Mouse (Mus musculus) forebrain, embryonic 11.5 days (tissue): ENCODE measurements around the gene Src. TPM values are rescaled to one million over a fixed set of nuclear protein-coding genes. Genes with fewer than 3 reads are reported as not detected.
"Not testable (repeated sequence)": the region's sequence is repeated elsewhere in the genome, so short reads cannot be mapped to it uniquely, and the experiment has no call there.

Experiments used
- ATAC-seq: fragments of 200-750 bp; cut with Nextera tagmentation; replicated peaks from 2 replicates; pipeline ENCODE4 v1.8.0; 2017; ENCODE audit warnings: moderate TSS enrichment; ENCODE audit not compliant: low FRiP score
- DNase-seq: peaks from one replicate; pipeline ENCODE4 v3.0.0-alpha.2; 2017; ENCODE audit warnings: low spot score
- H3K27ac ChIP-seq: fragments of 300-500 bp; sonication (generic); 2 replicates; pipeline ENCODE4 v1.5.1; 2014; ENCODE audit warnings: low read depth, low read length
- H3K27me3 ChIP-seq: fragments of 300-500 bp; sonication (generic); 2 replicates; pipeline ENCODE4 v1.6.1; 2014; ENCODE audit warnings: mild to moderate bottlenecking, low read length, mixed read lengths; ENCODE audit not compliant: control insufficient read depth, insufficient read depth
- H3K36me3 ChIP-seq: fragments of 300-500 bp; sonication (generic); 2 replicates; pipeline ENCODE4 v1.6.1; 2014; ENCODE audit warnings: mild to moderate bottlenecking, low read length, moderate library complexity, mixed read lengths; ENCODE audit not compliant: control insufficient read depth, insufficient read depth
- H3K4me1 ChIP-seq: fragments of 300-500 bp; sonication (generic); replicated peaks from 2 replicates; pipeline ENCODE4 v1.6.1; 2014; ENCODE audit warnings: low read length, mixed read lengths; ENCODE audit not compliant: control insufficient read depth, insufficient read depth
- H3K4me2 ChIP-seq: fragments of 300-500 bp; sonication (generic); 2 replicates; pipeline ENCODE4 v1.6.1; 2014; ENCODE audit warnings: low read depth, mild to moderate bottlenecking, low read length, moderate library complexity, mixed read lengths; ENCODE audit not compliant: severe bottlenecking
- H3K4me3 ChIP-seq: fragments of 300-500 bp; sonication (generic); 2 replicates; pipeline ENCODE4 v1.5.1; 2014; ENCODE audit warnings: low read depth, low read length
- H3K9ac ChIP-seq: fragments of 300-500 bp; sonication (generic); 2 replicates; pipeline ENCODE4 v1.6.1; 2014; ENCODE audit warnings: low read length
- H3K9me3 ChIP-seq: fragments of 300-500 bp; sonication (generic); 2 replicates; pipeline ENCODE4 v1.6.1; 2016; ENCODE audit warnings: low read length, mixed read lengths; ENCODE audit not compliant: control insufficient read depth
- WGBS: fragments of 180-500 bp; shearing (Covaris S2); extraction: QIAGEN DNeasy Blood & Tissue Kit; methylation state at CpG from one replicate; pipeline ENCODE4 v1.1.7; 2014; 5-methylcytosine and 5-hydroxymethylcytosine counted together
- polyA plus RNA-seq: library from polyadenylated mRNA; unstranded; fragments of >200 nt; fragmentation: Nextera tagmentation; extraction: Ambion mirVana; gene quantifications from 2 replicates; pipeline ENCODE4 v1.2.1, GENCODE M21; 2014

The Src gene
- polyA plus RNA-seq, 1 experiment from 2014 or later: 20.3 TPM

- no peaks in the 10 kb centered on the region for H3K9me3 ChIP-seq
- H3K4me1 ChIP-seq: peaks cover 51% of the 10 kb centered on the region
- WGBS: 65% methylated on average over 6 of the region's 6 CpGs
- 0 out of 2 replicates have a peak overlapping the region, but pooled peaks have one; percentile 15 for H3K27ac ChIP-seq
- DNase-seq (no peak), ATAC-seq (no peak)
- 0 out of 2 replicates have a peak overlapping the region, but pooled peaks have one; percentile 5 for H3K9ac ChIP-seq
- H3K4me3 ChIP-seq: no peak overlapping the region
- no peak overlapping the region for H3K4me2 ChIP-seq
- H3K27me3 ChIP-seq: no peaks in the 10 kb centered on the region
- peaks cover 9% of the 10 kb centered on the region; the same call in 1 of the 2 replicates for H3K36me3 ChIP-seq
These were observed 53.5 kb downstream of the Src start for GRCm38 (mm10) chr2:157471737-157472136.

- H3K4me2 ChIP-seq: no peak overlapping the region
- peak overlapping the region; percentile 96 for H3K27ac ChIP-seq
- no peak overlapping the region for H3K4me3 ChIP-seq
- H3K36me3 ChIP-seq: peaks cover 9% of the 10 kb centered on the region; the same call in 1 of the 2 replicates
- peak overlapping the region; percentile 53 for H3K9ac ChIP-seq
- H3K27me3 ChIP-seq: no peaks in the 10 kb centered on the region
- ATAC-seq: no peak
- H3K4me1 ChIP-seq: peaks cover 52% of the 10 kb centered on the region
- no peaks in the 10 kb centered on the region for H3K9me3 ChIP-seq
- 79% methylated on average over 4 of the region's 4 CpGs for WGBS
- no peak for DNase-seq
These were observed 54.2 kb downstream of the Src start for GRCm38 (mm10) chr2:157472469-157472868.

- Histone ChIP-seq H3K36me3 (peaks cover 8% of the 10 kb centered on the region; the same call in 1 of the 2 replicates), H3K9me3 (no peaks in the 10 kb centered on the region), H3K4me1 (peaks cover 52% of the 10 kb centered on the region), H3K4me3 (no peak overlapping the region), H3K9ac (peak overlapping the region; percentile 53), H3K27ac (peak overlapping the region; percentile 96), H3K27me3 (no peaks in the 10 kb centered on the region), H3K4me2 (no peak overlapping the region)
- ATAC-seq (no peak), DNase-seq (no peak)
- 27% methylated on average over 6 of the region's 6 CpGs for WGBS
These were observed 56.1 kb downstream of the Src start for GRCm38 (mm10) chr2:157474269-157474729.

GRCm38 (mm10) chr2:157475437-157476379 is 57.5 kb downstream of the Src start:
- H3K27ac ChIP-seq: peak overlapping the region; percentile 96
- H3K9me3 ChIP-seq: no peaks in the 10 kb centered on the region
- H3K9ac ChIP-seq: peak overlapping the region; percentile 53
- 14% methylated on average over 13 of the region's 13 CpGs for WGBS
- H3K4me1 ChIP-seq: peaks cover 52% of the 10 kb centered on the region
- H3K27me3 ChIP-seq: no peaks in the 10 kb centered on the region
- DNase-seq (peak; percentile 74), ATAC-seq (peak; percentile 79)
- no peaks in the 10 kb centered on the region for H3K36me3 ChIP-seq
- H3K4me3 ChIP-seq: no peak overlapping the region
- peak overlapping the region; percentile 12; the same call in 1 of the 2 replicates for H3K4me2 ChIP-seq

DNA sequence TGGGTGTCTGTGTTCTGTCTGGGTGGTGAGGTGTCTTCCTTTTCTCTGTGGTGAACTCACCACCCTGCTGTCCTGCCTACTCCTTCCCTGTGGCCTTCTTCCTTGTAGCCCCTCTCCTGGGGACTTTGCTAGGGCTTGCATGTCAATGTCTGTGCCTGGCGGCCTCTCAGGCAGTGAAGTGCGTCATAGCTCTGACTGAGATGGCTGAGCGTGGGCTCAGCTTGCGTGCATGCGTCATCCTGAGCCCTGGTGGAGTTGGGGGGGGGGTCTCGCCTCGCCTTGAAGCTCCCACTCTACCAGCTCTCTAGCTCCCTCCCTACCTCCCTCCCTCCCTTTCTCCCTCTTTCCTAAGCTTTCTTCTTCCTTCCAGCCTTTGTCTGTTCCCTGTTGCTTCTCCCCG is 60.4 kb downstream of the Src start:
- H3K9ac ChIP-seq: no peak overlapping the region
- no peak overlapping the region for H3K4me3 ChIP-seq
- H3K9me3 ChIP-seq: no peaks in the 10 kb centered on the region
- ATAC-seq: no peak
- DNase-seq: no peak
- H3K27me3 ChIP-seq: no peaks in the 10 kb centered on the region
- no peak overlapping the region for H3K4me2 ChIP-seq
- peaks cover 50% of the 10 kb centered on the region for H3K4me1 ChIP-seq
- no peak overlapping the region for H3K27ac ChIP-seq
- WGBS: 68% methylated on average over 8 of the region's 8 CpGs
- no peaks in the 10 kb centered on the region for H3K36me3 ChIP-seq

- DNase-seq (peak; percentile 76), ATAC-seq (peak; percentile 31; the same call in 1 of the 2 replicates)
- Histone ChIP-seq H3K36me3 (no peaks in the 10 kb centered on the region), H3K27me3 (no peaks in the 10 kb centered on the region), H3K9ac (no peak overlapping the region), H3K4me2 (no peak overlapping the region), H3K4me1 (peaks cover 36% of the 10 kb centered on the region), H3K4me3 (no peak overlapping the region), H3K27ac (peak overlapping the region; percentile 37; the same call in 1 of the 2 replicates), H3K9me3 (no peaks in the 10 kb centered on the region)
- 59% methylated on average over 15 of the region's 15 CpGs for WGBS
These were observed 61.8 kb downstream of the Src start for GRCm38 (mm10) chr2:157479858-157480568.

- 29% methylated on average over 12 of the region's 12 CpGs for WGBS
These were observed 64.5 kb downstream of the Src start for GRCm38 (mm10) chr2:157482729-157483128.

GRCm38 (mm10) chr2:157486559-157486958 is 68.3 kb downstream of the Src start:
- ATAC-seq, DNase-seq, H3K9me3 ChIP-seq, H3K9ac ChIP-seq, H3K27me3 ChIP-seq, H3K4me2 ChIP-seq, H3K4me3 ChIP-seq, H3K36me3 ChIP-seq: not testable (repeated sequence)
- Histone ChIP-seq H3K27ac (peak overlapping the region; percentile 86), H3K4me1 (peaks cover 21% of the 10 kb centered on the region)
- 76% methylated on average over 5 of the region's 5 CpGs for WGBS

More at GRCm38 (mm10) chr2:157482729-157483128, 64.5 kb downstream of the Src start:
- no peaks in the 10 kb centered on the region for H3K27me3 ChIP-seq
- no peak for DNase-seq
- H3K9me3 ChIP-seq: no peaks in the 10 kb centered on the region
- peak overlapping the region; percentile 24 for H3K9ac ChIP-seq
- peaks cover 27% of the 10 kb centered on the region for H3K4me1 ChIP-seq
- no peaks in the 10 kb centered on the region for H3K36me3 ChIP-seq
- no peak for ATAC-seq
- H3K4me3 ChIP-seq: no peak overlapping the region
- peak overlapping the region; percentile 42; the same call in 1 of the 2 replicates for H3K27ac ChIP-seq
- H3K4me2 ChIP-seq: no peak overlapping the region
